Mouse (Mus musculus) C2C12 (cell line): ENCODE measurements around the gene Tssk1. TPM values are rescaled to one million over a fixed set of nuclear protein-coding genes. Genes with fewer than 3 reads are reported as not detected.

Source experiments
- H3K27me3 ChIP-seq: one replicate; pipeline ENCODE4 v1.6.1; 2011; ENCODE audit not compliant: control insufficient read depth, insufficient read depth, insufficient read length
- H3K36me3 ChIP-seq: one replicate; pipeline ENCODE4 v1.6.1; 2011; ENCODE audit not compliant: control insufficient read depth, insufficient read depth
- H3K4me3 ChIP-seq: one replicate; pipeline ENCODE4 v1.5.1; 2011; ENCODE audit warnings: mild to moderate bottlenecking, control low read depth; ENCODE audit not compliant: poor library complexity, insufficient read depth, severe bottlenecking
- H3K79me2 ChIP-seq: one replicate; pipeline ENCODE4 v1.6.1; 2011; ENCODE audit not compliant: control insufficient read depth, insufficient read depth
- H3K79me3 ChIP-seq: one replicate; pipeline ENCODE4 v1.6.1; 2011; ENCODE audit warnings: low read depth, control low read depth
- H3ac ChIP-seq: one replicate; pipeline ENCODE3; 2011; ENCODE audit warnings: low read depth; ENCODE audit not compliant: control insufficient read depth, insufficient read length
- CEBPB ChIP-seq: IDR thresholded peaks from one replicate; pipeline ENCODE4 v1.6.1; 2011; ENCODE audit warnings: low read depth, mild to moderate bottlenecking, control low read depth, moderate library complexity
- CTCF ChIP-seq: IDR thresholded peaks from one replicate; pipeline ENCODE4 v1.5.1; 2011; ENCODE audit not compliant: control insufficient read depth, insufficient read depth, insufficient read length
- FOSL1 ChIP-seq: IDR thresholded peaks from one replicate; pipeline ENCODE4 v1.8.0; 2011; ENCODE audit warnings: mild to moderate bottlenecking, low read length; ENCODE audit not compliant: poor library complexity, insufficient read depth, severe bottlenecking
- MAX ChIP-seq: IDR thresholded peaks from one replicate; pipeline ENCODE4 v1.6.1; 2011; ENCODE audit warnings: mild to moderate bottlenecking, control low read depth
- MYOD1 ChIP-seq: IDR thresholded peaks from one replicate; pipeline ENCODE4 v1.6.1; 2011; ENCODE audit warnings: low read depth; ENCODE audit not compliant: control insufficient read depth, insufficient read length
- MYOG ChIP-seq: IDR thresholded peaks from one replicate; pipeline ENCODE4 v1.6.1; 2011; ENCODE audit not compliant: control insufficient read depth, insufficient read length; ENCODE audit errors: extremely low read depth
- USF1 ChIP-seq: IDR thresholded peaks from one replicate; pipeline ENCODE4 v1.6.1; 2011; ENCODE audit warnings: low read depth, mild to moderate bottlenecking, control low read depth, moderate library complexity
- polyA plus RNA-seq: library from polyadenylated mRNA; unstranded; fragments of >200 nt; fragmentation: generic; extraction: Trizol; gene quantifications from one replicate; pipeline ENCODE4 v1.2.1, GENCODE M21; 2012; ENCODE audit warnings: missing spikeins

Gene Tssk1
- polyA plus RNA-seq, 1 experiment, result 0.05 TPM

GRCm38 (mm10) chr16:17922163-17922538, 28.1 kb downstream of the Tssk1 start:
- peaks cover 8% of the 10 kb centered on the region for H3K36me3 ChIP-seq
- H3K4me3 ChIP-seq, result peak overlapping the region; percentile 77
- peaks cover 6% of the 10 kb centered on the region for H3K79me3 ChIP-seq
- no peaks in the 10 kb centered on the region for H3K27me3 ChIP-seq
- TF ChIP-seq CEBPB, result no peak
- TF ChIP-seq MAX, result no peak
- no peak for TF ChIP-seq MYOG
- TF ChIP-seq CTCF, result no peak
- TF ChIP-seq USF1, result no peak
- TF ChIP-seq FOSL1, result no peak
- no peak for TF ChIP-seq MYOD1
- H3ac ChIP-seq, result peak overlapping the region; percentile 70
- peaks cover 8% of the 10 kb centered on the region for H3K79me2 ChIP-seq

GRCm38 (mm10) chr16:17927351-17928082, 33.5 kb downstream of the Tssk1 start:
- peaks cover 2% of the 10 kb centered on the region for H3K79me2 ChIP-seq
- peaks cover 2% of the 10 kb centered on the region for H3K79me3 ChIP-seq
- peak overlapping the region; percentile 59 for H3ac ChIP-seq
- H3K27me3 ChIP-seq, result peaks cover 12% of the 10 kb centered on the region
- TF ChIP-seq CTCF, result no peak
- no peak for TF ChIP-seq USF1
- no peak for TF ChIP-seq CEBPB
- no peak for TF ChIP-seq MYOD1
- TF ChIP-seq FOSL1, result no peak
- TF ChIP-seq MAX, result no peak
- no peak for TF ChIP-seq MYOG
- H3K4me3 ChIP-seq, result peak overlapping the region; percentile 66
- H3K36me3 ChIP-seq, result peaks cover 8% of the 10 kb centered on the region

- Histone ChIP-seq H3K79me3 (no peaks in the 10 kb centered on the region), H3K79me2 (no peaks in the 10 kb centered on the region), H3K4me3 (peak within 1 kb of the TSS; percentile 66), H3K27me3 (peaks cover 14% of the 10 kb centered on the region), H3K36me3 (peaks cover 8% of the 10 kb centered on the region), H3ac (peak within 1 kb of the TSS; percentile 59)
- no peak for TF ChIP-seq MYOG
- no peak for TF ChIP-seq MYOD1
- no peak for TF ChIP-seq FOSL1
- no peak for TF ChIP-seq CTCF
- peak; percentile 86 for TF ChIP-seq MAX
- TF ChIP-seq CEBPB, result no peak
Measured at GRCm38 (mm10) chr16:17928087-17928580, 34.1 kb downstream of the Tssk1 start, which contains the start of gene Slc25a1. Gene Slc25a1 (minus strand): TSS chr16:17928219.

- H3K79me2 ChIP-seq, result no peaks in the 10 kb centered on the region
- TF ChIP-seq CTCF, result no peak
- peak; percentile 18 for TF ChIP-seq CEBPB
- TF ChIP-seq MAX, result no peak
- TF ChIP-seq FOSL1, result no peak
- peaks cover 20% of the 10 kb centered on the region for H3K27me3 ChIP-seq
- peak overlapping the region; percentile 66 for H3K4me3 ChIP-seq
- H3K79me3 ChIP-seq, result no peaks in the 10 kb centered on the region
- H3ac ChIP-seq, result no peak overlapping the region
- peaks cover 8% of the 10 kb centered on the region for H3K36me3 ChIP-seq
Measured at GRCm38 (mm10) chr16:17928627-17929104, 34.6 kb downstream of the Tssk1 start.

GRCm38 (mm10) chr16:17929211-17929610, 35.2 kb downstream of the Tssk1 start:
- no peak overlapping the region for H3K4me3 ChIP-seq
- no peak for TF ChIP-seq USF1
- TF ChIP-seq MYOD1, result no peak
- TF ChIP-seq MYOG, result no peak
- no peak for TF ChIP-seq FOSL1
- TF ChIP-seq CTCF, result no peak
- peaks cover 8% of the 10 kb centered on the region for H3K36me3 ChIP-seq

GRCm38 (mm10) chr16:17929631-17930030, 35.6 kb downstream of the Tssk1 start:
- Histone ChIP-seq H3K79me3 (no peaks in the 10 kb centered on the region), H3K4me3 (no peak overlapping the region), H3K27me3 (peaks cover 29% of the 10 kb centered on the region), H3ac (no peak overlapping the region), H3K79me2 (no peaks in the 10 kb centered on the region), H3K36me3 (peaks cover 8% of the 10 kb centered on the region)
- TF ChIP-seq USF1 (no peak), CEBPB (no peak), MYOG (no peak), FOSL1 (no peak), CTCF (no peak), MYOD1 (no peak), MAX (no peak)

More at GRCm38 (mm10) chr16:17929211-17929610, 35.2 kb downstream of the Tssk1 start:
- Histone ChIP-seq H3K79me3 (no peaks in the 10 kb centered on the region), H3K27me3 (peaks cover 25% of the 10 kb centered on the region), H3ac (no peak overlapping the region), H3K79me2 (no peaks in the 10 kb centered on the region)
